Mouse (Mus musculus) heart, adult 18-20 months (tissue): ENCODE measurements around the gene Coro2b. TPM values are rescaled to one million over a fixed set of nuclear protein-coding genes. Genes with fewer than 3 reads are reported as not detected.
"Not testable (repeated sequence)": the region's sequence is repeated elsewhere in the genome, so short reads cannot be mapped to it uniquely, and the experiment has no call there.

Experiments
- DNase-seq, 2 experiments: peaks; one replicate each; pipeline ENCODE4 v3.0.0; 2021 to 2022; ENCODE audit warnings: mixed read lengths in 1 of 2
- total RNA-seq, 2 experiments: library from RNA; stranded (reverse); gene quantifications; 2 replicates each; pipeline ENCODE4 v1.2.3; 2021

The Coro2b gene
- total RNA-seq, 2 experiments from 2014 or later, result 13.3 to 13.8 TPM

DNA sequence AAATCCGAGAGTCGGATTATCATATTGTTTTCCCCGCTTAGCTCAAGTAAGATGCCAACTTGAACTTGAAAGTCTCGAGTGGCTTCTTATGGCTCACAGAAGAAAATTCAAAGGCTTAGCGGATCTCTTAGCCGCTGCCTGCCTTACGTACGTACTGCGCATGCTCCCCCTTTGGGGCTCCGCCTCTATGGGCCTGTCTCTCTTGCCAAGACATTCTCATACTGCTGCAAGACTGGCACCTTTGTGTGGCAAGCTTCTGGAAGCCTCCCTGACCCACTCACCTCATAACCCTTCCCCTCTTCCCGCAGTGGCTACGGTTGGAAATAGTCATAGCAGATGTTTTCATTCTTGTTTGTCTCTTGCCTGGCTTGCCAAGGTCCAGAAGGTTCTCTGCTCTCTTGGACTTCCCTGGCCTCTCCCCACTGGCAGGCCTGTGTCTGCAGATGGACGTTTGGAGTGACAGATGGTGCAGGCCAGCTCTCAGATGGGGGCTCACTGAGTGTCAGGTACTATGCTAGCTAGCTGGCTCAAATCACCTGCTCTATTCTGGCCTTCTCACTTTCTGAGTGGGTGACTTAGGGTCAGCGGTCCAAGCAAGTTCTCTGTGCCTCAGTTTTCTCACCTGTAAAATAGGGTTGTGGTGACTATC is 65.2 kb downstream of the Coro2b start:
- no peak for DNase-seq

DNA sequence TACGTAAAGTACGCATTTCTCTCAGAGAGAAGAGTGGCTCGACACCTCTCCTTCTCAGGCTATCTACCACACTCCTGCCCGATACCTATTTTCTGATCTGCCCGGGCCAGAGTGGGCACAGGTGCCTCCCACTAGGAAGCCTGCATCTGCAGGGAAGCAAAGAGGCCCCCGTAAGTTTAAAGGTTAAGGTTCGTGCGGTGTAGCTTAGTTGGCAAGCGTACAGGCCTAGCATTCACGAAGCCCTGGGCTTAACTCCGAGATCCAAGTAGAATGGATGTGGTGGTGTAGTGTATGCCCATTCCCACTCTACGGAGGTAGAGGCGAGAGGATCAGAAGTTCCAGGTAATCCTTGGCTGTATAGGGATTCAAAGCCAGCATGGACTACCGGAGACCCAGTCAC is 65.8 kb downstream of the Coro2b start:
- no peak for DNase-seq

DNA sequence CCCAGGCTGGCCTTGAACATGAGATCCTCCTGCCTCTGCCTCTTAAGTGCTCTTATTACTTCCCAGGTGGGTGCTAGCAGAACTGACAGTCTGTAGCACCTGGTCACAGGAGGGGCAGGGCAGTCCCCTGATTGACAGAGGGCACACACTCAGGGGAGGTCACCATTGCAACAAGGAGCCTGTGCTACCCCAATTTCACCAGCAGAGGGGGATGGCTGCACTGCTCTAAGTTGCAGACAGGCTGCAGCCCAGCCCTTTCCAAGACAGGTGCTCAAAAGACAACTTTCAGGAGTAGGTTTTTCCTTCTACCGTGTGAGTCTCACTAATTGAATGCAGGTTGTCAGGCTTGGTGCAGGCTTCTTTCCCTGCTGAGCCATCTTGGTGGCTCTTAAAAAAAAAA is 66.4 kb downstream of the Coro2b start:
- DNase-seq, result peak; percentile 83 to 91

DNA sequence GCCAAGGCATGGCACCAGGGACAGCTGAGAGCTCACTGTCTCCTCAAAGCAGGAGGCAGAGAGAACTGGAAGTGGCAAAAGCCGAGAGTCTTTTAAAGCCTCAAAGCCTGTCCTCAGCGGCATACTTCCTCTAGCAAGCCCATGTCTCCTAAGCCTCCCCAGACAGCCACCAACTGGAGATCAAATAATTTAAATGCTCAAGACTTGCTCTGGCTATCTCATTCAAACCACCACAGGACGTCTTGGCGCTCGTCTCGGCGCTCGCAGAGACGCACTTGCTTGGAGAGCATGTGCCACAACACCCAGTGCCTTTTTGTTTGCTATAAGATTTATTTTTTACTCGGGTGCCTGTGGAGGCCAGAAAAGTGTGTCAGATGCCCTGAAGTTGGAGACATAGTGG is 67.1 kb downstream of the Coro2b start:
- DNase-seq, result no peak

DNA sequence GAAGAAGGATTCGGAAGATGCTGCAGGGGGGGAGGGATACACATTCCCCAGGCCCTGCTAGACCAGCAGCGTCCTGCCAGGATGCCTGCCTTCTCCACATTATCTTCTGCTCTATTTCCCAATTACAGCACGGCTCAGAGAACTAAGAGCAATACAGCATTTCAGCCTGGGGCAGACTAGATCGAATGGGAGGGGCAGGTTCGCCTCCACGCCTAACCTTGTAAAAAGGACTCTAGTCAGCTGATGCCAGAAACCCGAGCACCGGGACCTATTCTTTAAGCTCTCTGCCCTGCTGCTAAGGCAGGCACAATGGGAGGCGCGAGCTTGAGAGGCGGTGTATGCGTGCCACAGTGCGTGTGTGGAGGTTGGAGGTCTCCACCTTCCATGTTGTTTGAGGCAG is 67.7 kb downstream of the Coro2b start:
- DNase-seq, result no peak

DNA sequence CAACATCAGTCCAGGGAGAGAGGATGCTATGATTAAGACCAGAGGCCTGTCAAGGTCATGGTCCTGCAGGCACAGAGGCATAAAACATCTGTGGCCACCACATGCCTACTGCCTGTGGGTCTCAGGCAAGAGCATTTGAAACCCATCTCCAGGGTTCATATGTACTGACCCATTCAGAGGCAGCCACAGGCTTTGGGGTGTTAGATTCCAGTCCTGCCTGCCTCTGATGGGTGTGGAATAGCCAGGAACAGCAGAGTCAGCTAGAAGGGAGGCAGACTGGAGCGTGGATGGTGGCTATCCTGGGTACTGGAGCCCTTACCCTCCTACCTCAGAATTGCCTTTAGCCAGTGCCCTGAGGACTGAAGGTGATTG is 69.4 kb downstream of the Coro2b start:
- DNase-seq, result no peak

DNA sequence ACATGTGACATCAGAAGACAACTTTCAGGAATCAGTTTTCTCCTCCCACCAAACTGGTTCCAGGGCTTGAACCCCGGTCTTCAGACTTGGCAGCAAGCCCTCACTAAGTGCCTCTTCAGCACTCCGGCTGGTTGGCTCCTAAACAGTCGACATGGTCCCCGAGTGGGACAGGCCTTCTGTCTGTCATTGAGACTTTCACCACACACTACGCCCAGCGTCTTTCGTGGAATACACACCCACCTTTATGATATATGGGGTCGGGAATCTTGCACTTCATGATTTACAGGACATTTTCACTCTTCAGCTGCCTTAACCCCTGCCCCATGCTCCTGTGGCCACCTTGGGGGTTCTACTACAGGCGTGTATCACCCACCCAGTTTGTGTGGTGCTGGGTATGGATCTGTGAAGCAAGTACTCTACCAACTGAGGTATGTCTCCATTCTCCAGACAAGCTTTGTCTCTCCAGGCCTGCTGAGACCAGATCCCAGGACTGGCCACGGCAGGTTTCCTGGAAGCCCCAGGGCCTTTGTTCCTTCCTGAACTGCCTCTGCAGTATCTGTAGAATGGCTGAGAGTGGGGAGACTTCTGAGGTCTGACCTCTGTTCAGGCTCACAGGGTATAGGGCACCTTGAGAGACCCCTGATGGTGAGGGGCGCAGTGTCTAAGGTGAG is 70.0 kb downstream of the Coro2b start:
- DNase-seq, result no peak

DNA sequence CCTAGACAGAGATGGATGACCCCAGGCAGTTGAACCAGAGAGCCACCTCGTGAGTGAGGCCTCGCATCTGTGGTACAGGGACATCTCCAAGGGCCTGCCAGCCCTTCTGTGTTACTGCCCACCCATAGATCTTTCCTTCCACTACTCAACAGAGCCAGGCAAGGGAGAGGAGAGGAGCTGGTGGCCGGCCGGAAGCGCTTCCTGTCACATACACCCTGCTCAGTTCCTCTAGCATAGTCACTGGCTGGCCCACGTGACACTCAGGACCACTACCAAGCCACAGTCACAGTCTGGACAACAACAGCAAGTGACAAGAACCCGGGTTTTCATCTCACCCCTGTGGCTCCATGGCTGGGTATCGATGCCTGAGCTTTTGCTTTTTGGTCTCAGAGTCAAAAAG is 70.8 kb downstream of the Coro2b start:
- no peak for DNase-seq

DNA sequence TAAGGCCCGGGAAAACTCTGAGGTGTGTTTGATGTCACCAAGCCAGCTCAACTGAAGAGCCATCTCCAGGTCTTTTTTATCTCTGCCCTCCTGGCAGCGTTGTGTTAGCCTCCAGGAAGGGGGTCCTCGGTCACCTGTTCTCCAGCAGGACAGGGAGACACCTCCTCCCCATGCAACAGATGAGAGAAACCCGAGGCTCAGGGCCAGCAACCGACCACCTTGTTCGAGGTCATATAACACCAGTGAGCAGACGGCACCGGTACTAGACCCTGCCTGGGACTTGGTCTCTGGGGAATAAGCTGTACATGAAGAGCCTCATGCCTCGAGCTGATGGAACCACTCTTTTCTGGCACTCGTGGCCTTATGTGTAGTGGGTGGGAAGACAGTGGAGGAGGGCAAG is 72.1 kb downstream of the Coro2b start:
- no peak for DNase-seq

DNA sequence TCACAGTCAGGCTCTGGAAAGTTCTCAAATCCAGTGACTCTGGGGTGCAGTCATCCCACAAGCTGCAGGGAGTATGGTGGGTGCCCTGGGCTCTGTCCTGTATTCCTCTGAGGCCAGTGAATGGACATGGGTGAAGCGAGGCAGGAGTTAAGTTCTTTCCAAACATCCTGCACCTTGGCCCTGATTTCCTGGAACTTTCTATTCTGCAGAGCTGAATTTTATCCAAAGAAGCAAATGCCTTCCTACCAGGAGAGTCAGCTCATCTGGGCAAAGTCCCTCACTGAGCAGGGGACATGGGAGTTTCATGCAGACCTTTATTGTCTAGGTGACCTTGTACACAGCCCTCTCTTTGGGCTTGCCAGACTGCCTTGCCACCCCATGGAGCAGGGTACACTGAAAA is 75.1 kb downstream of the Coro2b start:
- no peak for DNase-seq

DNA sequence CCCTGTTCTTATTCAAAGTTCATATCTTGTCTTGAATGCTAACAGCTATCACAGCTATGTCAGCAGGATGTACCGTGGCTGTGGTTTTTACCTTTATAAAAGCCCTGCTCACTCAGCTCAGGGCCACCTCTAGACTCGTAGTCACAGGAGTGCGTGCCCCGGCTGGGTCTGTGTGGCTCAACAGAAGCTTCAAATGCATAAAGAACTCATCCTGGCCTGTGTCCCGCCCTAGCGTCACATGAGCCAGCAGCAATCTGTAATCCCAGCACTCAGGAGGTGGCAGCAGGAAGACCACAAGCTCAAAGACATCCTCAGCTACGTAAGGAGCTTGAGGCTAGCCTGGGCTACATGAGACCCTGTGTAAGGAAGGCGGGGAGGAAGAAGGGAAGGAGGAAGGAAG is 75.7 kb downstream of the Coro2b start:
- no peak for DNase-seq

DNA sequence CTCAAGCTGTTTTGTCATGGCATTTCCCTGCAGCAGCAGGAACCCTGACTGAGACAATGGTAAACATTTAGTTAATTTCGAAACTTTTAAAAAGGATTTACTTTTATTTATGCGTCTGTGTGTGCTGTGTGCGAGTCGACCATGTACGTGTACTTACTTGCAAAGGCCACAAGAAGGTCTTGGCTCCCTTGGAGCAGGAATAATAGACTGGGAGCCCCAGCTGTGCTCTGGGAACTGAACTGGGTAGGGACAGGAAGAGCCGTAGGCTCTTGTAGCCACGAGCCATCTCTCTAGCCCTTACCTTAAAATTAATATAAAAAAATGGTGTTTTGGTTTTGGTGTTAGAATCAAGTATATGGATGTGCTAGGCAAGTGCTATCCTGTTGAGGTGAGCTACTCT is 76.8 kb downstream of the Coro2b start:
- no peak for DNase-seq

DNA sequence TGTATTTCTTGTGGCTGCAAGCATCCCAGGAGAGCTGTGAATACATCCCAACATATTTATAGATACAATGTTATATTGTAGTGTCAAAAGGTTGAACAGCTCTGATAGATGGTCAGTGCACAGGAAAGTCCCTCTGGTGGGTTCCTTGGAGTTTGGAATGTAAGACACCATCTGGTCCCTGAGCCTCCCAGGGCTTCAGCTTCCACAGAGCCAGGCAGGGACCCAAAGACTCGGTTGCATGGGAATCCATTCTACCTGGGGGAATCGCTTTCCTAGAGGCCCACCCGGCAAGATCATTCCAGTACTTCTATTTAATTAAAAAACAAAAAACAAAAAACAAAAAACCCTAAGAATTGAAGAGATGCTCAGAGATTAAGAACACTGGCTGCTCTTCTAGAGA is 78.4 kb downstream of the Coro2b start:
- no peak for DNase-seq

DNA sequence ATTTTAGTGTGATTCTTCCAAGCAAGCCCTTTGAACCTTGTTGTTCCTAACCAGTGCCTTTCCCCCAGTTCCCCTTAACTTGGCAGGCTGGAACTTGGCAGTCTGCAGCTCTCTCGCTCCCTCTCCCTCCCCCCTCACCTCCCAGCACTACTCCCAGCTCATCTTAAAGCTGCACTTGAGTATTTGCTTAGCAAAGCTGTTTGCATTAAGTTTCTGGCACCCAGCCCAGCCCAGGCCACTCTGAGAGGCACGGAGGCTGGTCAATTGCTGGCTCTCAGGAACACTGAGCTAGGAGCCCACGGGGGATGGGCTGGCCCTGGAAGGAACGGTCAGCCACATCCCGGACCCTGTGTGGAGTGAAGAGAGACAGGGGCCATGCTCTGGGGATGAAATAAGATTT is 80.8 kb downstream of the Coro2b start:
- peak; percentile 65 to 79 for DNase-seq

DNA sequence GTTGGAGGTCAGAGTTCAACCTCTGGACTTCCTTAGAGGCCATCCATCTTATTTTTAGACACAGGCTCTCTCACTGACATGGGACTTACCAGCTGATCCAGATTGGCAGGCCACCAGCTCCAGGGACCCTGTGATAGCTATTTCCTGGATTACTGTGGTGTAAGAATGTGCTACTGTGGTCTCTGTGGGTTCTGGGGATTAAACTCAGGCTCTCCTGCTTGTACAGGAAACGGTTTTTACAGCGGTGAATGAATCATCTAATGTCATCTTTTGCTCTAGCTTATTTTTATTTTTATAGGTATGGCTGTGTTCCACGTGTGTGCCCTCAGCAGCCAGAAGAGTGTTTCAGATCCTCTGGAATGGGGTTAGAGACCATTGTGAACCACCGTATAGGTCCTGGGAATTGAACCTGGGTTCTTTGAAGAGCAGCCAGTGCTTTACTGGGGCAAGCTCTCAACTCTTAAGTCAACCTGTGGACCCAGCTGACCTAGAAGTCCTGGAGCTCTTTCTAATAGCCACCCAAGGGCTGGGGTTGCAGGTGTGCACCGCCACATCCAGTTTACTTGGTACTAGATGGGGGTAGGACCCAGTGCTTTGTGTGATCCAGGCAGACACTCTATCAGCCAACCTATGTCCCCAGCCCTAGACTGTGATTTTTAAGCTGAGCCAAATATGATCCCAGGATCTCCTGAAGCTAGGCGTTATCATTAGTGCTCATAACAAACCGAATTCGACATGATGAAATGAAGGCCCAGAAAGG is 81.5 kb downstream of the Coro2b start:
- peak in 1 of 2 experiments; percentile 56 for DNase-seq

DNA sequence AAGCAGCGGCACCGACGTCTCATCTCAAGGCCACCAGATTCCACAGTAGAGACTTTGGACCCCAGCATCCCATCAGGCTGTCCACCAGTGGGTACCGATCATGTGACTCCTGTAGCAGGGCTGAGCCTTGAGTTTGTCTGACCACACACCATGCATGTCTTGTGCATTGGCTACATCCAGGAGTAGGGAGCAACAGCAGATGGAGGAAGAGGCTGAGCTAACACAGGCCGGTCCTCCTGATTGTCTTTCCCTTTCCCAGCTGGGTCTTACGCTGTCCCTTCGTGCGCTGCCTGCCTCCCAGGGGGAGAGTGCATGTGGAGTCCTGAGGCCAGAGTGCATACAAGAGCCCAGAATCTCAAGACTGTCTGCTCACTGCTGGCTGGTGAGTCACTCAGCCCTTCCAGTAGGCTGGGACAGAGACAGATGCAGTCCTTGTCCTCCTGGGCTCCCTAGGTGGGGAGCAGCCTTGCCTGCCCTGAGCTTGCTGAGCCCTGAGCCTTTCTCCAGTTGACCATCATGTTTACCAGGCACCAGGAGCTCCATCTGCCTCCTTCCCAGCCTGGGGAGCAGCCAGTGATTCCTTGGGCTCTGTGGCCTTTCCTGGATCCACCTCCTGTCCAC is 84.4 kb downstream of the Coro2b start:
- no peak for DNase-seq

DNA sequence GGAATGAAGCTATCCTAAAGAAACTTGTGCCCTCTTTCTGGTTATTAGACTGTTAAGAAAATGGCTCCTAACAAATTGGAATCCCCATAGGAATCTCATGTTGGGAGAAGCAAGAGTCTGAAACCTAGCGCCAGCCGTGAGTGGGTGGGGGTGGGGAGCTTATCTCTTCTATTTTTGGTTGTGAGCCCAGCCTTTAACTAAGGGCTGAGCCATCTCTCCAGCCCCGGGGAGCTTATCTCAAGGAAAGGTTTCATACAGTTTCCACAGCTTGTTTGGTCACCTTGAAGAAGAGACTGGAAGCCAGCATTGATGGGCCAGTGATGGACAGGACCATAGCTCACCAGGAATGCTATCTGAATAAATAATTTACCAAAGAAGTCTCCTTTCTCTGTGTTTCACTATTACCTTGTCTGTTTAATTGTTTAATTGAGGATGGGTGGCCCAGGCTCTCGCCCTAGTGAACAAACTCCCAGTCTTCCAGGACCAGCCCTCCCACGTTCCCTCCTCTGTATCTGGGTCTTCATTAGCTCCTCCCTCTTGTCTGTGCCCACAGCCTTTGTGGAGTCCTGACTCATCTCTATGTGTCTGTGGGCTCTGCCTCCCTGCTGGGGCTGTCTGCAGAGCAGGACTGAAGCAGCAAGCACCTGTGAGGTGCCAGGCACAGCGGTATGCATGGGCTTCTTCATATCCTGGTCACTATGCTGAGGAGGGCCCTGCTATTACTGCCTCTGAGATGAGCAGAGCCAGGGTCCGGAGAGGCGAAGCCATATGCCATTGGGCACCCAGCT is 85.1 kb downstream of the Coro2b start:
- no peak for DNase-seq

DNA sequence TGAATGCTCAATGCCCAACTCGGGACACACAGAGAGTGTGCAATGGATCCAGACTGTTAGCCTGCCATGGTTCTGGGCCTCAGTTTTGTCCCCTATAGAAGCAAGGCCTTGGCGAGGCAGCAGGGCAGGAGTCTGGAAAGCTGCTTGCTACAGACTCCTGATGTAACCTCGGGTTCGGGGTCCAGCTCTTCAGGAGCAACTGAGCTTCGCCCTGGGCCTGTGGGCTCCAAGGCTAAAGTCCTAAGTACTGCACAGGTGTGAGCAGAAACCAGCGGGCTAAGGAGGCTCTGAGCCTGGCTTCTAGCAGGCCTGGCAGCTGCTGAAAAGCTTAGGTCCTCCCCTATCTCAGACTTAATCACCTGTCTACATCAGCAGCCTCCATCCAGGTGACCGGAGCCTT is 86.0 kb downstream of the Coro2b start:
- no peak for DNase-seq

DNA sequence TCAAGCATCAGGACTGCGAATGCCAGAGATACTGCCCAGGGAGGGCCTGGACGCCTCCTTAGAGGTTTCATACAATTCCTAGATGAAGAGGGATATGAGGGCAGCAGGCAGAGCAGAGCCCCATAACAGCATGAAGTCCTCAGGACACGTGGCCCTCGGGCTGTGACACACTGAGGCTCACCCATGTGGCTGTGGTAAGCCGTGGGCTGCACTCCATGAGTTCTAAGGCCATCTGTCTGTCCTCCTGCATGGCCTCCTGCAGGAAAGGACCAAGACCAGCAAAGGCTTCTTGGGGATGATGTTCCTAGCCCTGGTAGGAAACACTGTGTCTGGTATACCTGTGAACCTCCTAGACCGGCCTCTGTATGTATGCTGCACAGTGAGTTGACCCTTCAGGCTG is 86.5 kb downstream of the Coro2b start:
- DNase-seq, result no peak

DNA sequence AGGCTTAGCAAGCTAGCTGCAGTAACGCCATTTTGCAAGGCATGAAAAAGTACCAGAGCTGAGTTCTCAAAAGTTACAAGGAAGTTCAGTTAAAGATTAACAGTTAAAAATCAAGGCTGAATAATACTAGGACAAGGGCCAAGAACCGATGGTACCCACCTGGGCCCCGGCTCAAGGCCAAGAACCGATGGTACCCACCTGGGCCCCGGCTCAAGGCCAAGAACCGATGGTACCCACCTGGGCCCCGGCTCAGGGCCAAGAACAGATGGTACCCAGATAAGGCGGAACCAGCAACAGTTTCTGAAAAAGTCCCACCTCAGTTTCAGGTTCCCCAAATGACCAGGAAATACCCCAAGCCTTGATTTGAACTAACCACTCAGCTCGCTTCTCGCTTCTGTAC is 89.5 kb downstream of the Coro2b start:
- DNase-seq, result not testable (repeated sequence)

DNA sequence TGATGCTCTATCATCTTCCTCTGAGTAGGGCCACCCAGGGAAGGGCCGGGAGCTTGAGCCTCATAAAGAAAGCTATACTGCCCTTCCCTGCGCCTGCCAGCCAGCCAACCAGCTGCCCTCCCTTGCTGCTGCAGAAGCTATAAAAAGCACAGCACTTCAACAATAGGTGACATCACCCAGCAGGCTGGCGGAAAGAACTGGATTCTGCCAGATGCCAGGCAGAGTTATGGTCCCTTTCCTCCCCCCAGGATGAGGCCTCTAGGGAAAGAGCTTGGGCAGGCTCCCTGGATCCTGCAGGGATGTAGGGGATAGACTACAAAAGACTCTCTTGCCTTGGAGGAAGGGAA is 98.1 kb downstream of the Coro2b start:
- peak; percentile 72 to 76 for DNase-seq

DNA sequence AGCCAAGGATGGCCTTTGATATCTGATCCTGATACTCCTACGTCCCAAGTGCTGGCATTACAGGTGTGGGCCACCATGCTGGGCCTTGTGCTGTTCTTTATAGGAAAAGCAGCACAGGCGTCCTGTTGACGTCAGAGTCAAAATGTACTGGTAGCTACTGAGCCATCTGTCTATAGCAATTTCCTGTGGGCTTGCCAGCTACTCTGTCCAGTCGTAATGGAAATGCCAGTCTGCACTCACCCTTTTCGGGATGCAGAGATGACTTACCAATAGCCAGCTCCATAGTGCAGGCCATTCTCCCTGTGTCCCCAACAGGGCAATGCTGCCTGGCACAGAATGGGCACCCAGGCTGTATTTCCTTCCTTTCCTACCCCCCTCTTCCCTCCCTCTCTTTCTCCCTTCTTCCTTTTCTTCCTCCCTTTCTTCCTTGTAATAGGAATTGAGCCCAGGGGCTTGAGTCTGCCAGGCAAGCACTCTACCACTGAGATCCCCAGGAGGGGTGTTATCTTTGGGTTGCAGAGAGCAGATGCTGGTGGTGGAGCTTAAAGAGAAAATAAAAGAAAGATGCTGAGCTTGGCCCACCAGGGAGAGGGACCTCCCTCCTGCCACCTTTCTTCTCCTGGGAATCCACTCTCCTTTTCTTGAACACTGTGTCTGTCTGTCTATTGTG is 98.6 kb downstream of the Coro2b start:
- no peak for DNase-seq
